Mouse (Mus musculus): ENCODE results near the gene Pomgnt1. TPM values are rescaled to one million over a fixed set of nuclear protein-coding genes. Genes with fewer than 3 reads are reported as not detected.
A peak's percentile ranks its signal among the peaks of the same experiment; 100 is the strongest.

The Pomgnt1 gene
- polyA plus RNA-seq, 1 experiment from 2014 or later, result 35.2 TPM

DNA sequence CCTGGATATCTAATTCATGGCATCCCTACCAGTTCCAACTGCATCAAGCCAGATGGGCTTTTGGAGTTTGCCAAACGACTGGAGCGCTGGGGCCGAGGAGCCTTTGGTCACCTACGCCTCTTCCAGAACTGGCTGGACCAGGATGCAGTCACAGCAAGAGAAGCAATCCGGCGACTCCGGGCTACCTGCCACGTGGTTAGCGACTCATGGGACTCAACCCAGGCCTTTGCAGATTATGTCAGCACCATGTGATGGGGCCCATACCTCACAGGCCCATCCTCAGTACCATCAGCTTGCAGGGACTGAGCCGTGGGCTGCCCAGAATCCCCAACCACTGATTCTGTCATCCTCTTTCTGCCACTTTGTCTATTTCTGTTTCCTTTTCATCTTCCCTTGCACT, 27.3 kb upstream of the Pomgnt1 start:
- no peaks in the 10 kb centered on the region for H3K9me3 ChIP-seq (ENCODE audit: control insufficient read depth, low read length)
- no peaks in the 10 kb centered on the region for H3K27me3 ChIP-seq (replicated peaks; ENCODE audit: control insufficient read depth, insufficient read depth, low read length)
- no peak overlapping the region for H3K4me3 ChIP-seq (ENCODE audit: low read length)
- H3K9ac ChIP-seq (ENCODE audit: low read depth, low read length), result no peak overlapping the region
- WGBS, result 86% methylated on average over 10 of the region's 10 CpGs
- no peaks in the 10 kb centered on the region for H3K4me1 ChIP-seq (ENCODE audit: control insufficient read depth, insufficient read depth, low read length)
- H3K36me3 ChIP-seq (ENCODE audit: control insufficient read depth, insufficient read depth, low read length), result peaks cover 33% of the 10 kb centered on the region
- H3K27ac ChIP-seq (ENCODE audit: low read length), result no peak overlapping the region
- no peak overlapping the region for H3K4me2 ChIP-seq (ENCODE audit: low read depth, low read length)
- ATAC-seq, result no peak

DNA sequence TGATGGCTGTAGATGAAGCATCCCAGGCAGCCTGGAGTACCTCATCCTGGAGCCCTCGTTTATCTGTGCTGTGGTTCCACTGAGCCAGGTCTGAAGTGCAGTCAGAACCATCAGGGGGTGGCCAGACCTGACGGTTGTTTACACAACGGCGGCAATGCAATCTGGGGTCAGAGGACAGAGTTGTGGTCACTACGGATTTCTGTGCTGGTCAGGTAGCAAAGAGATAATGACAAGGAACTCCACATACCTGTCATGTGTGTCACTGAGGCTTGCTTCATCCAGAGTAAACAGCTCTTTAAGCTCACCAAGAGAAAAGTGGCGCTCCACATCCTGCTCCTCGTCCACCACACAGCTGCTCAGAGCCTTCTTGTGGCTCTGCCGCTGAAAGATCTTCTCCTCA, 26.4 kb upstream of the Pomgnt1 start:
- H3K9me3 ChIP-seq (ENCODE audit: control insufficient read depth, low read length), result no peaks in the 10 kb centered on the region
- no peak overlapping the region for H3K4me3 ChIP-seq (ENCODE audit: low read length)
- H3K4me2 ChIP-seq (ENCODE audit: low read depth, low read length), result no peak overlapping the region
- WGBS, result 57% methylated on average over 8 of the region's 8 CpGs
- no peak overlapping the region for H3K9ac ChIP-seq (ENCODE audit: low read depth, low read length)
- no peaks in the 10 kb centered on the region for H3K4me1 ChIP-seq (ENCODE audit: control insufficient read depth, insufficient read depth, low read length)
- H3K27me3 ChIP-seq (replicated peaks; ENCODE audit: control insufficient read depth, insufficient read depth, low read length), result no peaks in the 10 kb centered on the region
- peaks cover 33% of the 10 kb centered on the region for H3K36me3 ChIP-seq (ENCODE audit: control insufficient read depth, insufficient read depth, low read length)
- H3K27ac ChIP-seq (ENCODE audit: low read length), result no peak overlapping the region
- ATAC-seq, result peak; percentile 26; the same call in 1 of the 2 replicates

DNA sequence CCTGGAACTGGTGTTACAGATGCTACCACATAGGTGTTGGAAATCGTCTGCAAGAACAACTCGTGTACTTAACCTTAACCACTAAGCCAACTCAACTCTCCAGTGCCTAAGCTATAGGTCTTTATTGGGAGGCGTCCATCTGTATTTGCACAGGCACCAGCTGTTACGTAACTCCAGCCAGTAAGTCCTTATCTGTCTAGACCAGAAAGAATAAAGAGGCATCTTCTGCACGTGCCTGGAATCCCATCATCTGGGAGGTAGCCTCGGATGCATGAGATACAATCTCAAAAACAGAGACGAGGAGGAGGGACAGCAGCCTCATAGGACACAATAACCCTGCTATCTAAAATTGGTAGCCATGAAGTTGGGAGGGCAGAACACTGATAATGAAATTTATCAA, 22.7 kb upstream of the Pomgnt1 start:
- Histone ChIP-seq H3K4me3 (ENCODE audit: low read length) (no peak overlapping the region), H3K36me3 (ENCODE audit: control insufficient read depth, insufficient read depth, low read length) (peaks cover 28% of the 10 kb centered on the region), H3K4me1 (ENCODE audit: control insufficient read depth, insufficient read depth, low read length) (no peaks in the 10 kb centered on the region), H3K27ac (ENCODE audit: low read length) (no peak overlapping the region), H3K27me3 (replicated peaks; ENCODE audit: control insufficient read depth, insufficient read depth, low read length) (no peaks in the 10 kb centered on the region), H3K4me2 (ENCODE audit: low read depth, low read length) (no peak overlapping the region), H3K9ac (ENCODE audit: low read depth, low read length) (no peak overlapping the region), H3K9me3 (ENCODE audit: control insufficient read depth, low read length) (no peaks in the 10 kb centered on the region)
- WGBS, result 78% methylated on average over 7 of the region's 7 CpGs
- ATAC-seq, result no peak

DNA sequence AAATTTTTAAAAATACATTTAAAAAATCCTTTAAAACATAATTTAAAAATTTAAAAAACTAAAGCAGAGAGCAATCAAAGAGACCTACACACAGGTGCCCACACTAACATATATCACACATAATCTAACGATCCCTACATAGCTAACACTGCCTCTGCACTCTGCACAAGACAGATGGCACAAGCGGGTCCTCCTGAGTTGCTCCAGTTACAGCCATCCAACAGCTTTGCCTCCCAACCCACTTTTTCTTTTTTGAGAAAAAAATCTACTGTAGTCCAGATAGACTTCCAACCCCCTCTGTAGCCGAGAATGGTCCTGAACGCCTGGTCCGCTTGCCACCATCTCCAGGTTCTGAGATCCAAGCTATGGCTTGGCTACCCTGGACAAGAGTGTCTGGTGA, 18.4 kb upstream of the Pomgnt1 start:
- Histone ChIP-seq H3K27ac (ENCODE audit: low read length) (no peak overlapping the region), H3K4me2 (ENCODE audit: low read depth, low read length) (no peak overlapping the region), H3K36me3 (ENCODE audit: control insufficient read depth, insufficient read depth, low read length) (peaks cover 5% of the 10 kb centered on the region; the same call in 1 of the 2 replicates), H3K4me3 (ENCODE audit: low read length) (no peak overlapping the region), H3K27me3 (replicated peaks; ENCODE audit: control insufficient read depth, insufficient read depth, low read length) (no peaks in the 10 kb centered on the region), H3K9ac (ENCODE audit: low read depth, low read length) (no peak overlapping the region), H3K9me3 (ENCODE audit: control insufficient read depth, low read length) (no peaks in the 10 kb centered on the region), H3K4me1 (ENCODE audit: control insufficient read depth, insufficient read depth, low read length) (no peaks in the 10 kb centered on the region)
- WGBS, result 95% methylated on average over 5 of the region's 5 CpGs
- ATAC-seq, result no peak

DNA sequence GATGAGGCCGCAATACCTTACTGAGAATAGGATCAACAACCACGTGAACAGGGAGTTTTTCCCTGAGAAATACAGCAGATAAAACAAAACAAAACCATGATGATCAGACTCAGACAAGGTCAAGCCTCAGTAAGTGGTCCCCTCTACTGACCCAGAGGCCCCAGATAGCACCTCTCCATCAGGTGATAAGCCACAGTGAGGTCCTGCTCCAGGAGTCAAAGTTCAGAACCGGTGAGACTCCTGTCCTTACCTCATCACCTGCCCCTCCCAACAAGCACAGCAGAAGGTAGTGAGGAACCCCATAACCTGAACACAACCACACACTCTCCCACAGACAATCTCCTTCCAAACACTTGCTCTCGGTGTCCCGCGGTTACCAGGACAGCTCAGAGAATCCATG, 12.9 kb upstream of the Pomgnt1 start:
- peak; percentile 77 for ATAC-seq
- H3K9me3 ChIP-seq (ENCODE audit: control insufficient read depth, low read length), result no peaks in the 10 kb centered on the region

DNA sequence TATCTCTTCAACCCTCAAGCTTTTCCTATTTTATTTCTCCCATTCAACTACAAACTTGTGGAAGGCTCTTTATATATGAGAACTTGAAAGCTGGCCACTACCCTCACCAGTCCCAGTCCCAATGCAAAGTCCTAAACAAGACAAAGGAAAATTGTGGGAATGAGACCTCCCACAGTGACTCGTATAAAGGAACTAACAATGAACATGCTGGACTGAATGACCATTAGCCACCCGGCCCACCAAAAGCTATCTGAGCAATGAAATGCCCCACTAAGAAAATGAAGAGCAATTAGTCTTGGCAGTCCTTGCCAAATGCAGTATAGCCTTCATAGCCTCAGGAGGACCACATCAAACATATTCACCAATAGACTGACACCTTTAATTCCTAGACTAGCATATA, 12.2 kb upstream of the Pomgnt1 start:
- no peak for ATAC-seq
- no peak overlapping the region for H3K4me3 ChIP-seq (ENCODE audit: low read length)
- WGBS, result 83% methylated on average over 2 of the region's 2 CpGs
- H3K27ac ChIP-seq (ENCODE audit: low read length), result no peak overlapping the region
- H3K9ac ChIP-seq (ENCODE audit: low read depth, low read length), result no peak overlapping the region
- H3K4me2 ChIP-seq (ENCODE audit: low read depth, low read length), result no peak overlapping the region
- no peaks in the 10 kb centered on the region for H3K27me3 ChIP-seq (replicated peaks; ENCODE audit: control insufficient read depth, insufficient read depth, low read length)
- H3K9me3 ChIP-seq (ENCODE audit: control insufficient read depth, low read length), result no peaks in the 10 kb centered on the region
- 0 out of 2 replicates have a peak, but pooled peaks cover 3% of the 10 kb centered on the region for H3K36me3 ChIP-seq (ENCODE audit: control insufficient read depth, insufficient read depth, low read length)
- no peaks in the 10 kb centered on the region for H3K4me1 ChIP-seq (ENCODE audit: control insufficient read depth, insufficient read depth, low read length)

More for the DNA sequence above, 12.9 kb upstream of the Pomgnt1 start:
- Histone ChIP-seq H3K4me2 (ENCODE audit: low read depth, low read length) (no peak overlapping the region), H3K4me3 (ENCODE audit: low read length) (no peak overlapping the region), H3K36me3 (ENCODE audit: control insufficient read depth, insufficient read depth, low read length) (0 out of 2 replicates have a peak, but pooled peaks cover 3% of the 10 kb centered on the region), H3K27me3 (replicated peaks; ENCODE audit: control insufficient read depth, insufficient read depth, low read length) (no peaks in the 10 kb centered on the region), H3K27ac (ENCODE audit: low read length) (no peak overlapping the region), H3K9ac (ENCODE audit: low read depth, low read length) (no peak overlapping the region), H3K4me1 (ENCODE audit: control insufficient read depth, insufficient read depth, low read length) (no peaks in the 10 kb centered on the region)
- WGBS, result 85% methylated on average over 6 of the region's 6 CpGs

DNA sequence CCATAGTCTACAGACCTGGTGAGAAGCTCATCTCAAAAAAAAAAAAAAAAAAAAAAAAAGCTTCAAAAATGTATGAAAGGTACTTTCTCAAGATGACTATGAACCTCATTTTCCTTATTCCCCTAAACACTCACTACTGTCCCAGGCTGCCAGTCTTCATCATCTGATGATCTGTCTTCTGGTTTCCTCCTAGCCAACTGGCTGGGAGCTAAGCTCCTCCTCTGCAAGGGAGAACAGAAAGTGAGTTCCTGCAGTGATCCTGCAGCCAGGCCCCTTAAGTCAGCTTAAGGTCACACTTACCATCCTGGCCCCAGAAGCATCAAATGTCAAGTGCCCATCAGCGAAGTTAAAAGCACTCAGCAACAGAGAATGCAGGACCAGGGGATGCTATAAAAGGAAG, 878 bp upstream of the Pomgnt1 start:
- H3K27ac ChIP-seq (ENCODE audit: low read length), result no peak overlapping the region
- peak overlapping the region; percentile 66 for H3K9ac ChIP-seq (ENCODE audit: low read depth, low read length)
- peak overlapping the region; percentile 54 for H3K4me3 ChIP-seq (ENCODE audit: low read length)
- no peaks in the 10 kb centered on the region for H3K9me3 ChIP-seq (ENCODE audit: control insufficient read depth, low read length)
- no peaks in the 10 kb centered on the region for H3K36me3 ChIP-seq (ENCODE audit: control insufficient read depth, insufficient read depth, low read length)
- H3K4me1 ChIP-seq (ENCODE audit: control insufficient read depth, insufficient read depth, low read length), result peaks cover 8% of the 10 kb centered on the region; the same call in 1 of the 2 replicates
- no peaks in the 10 kb centered on the region for H3K27me3 ChIP-seq (replicated peaks; ENCODE audit: control insufficient read depth, insufficient read depth, low read length)
- H3K4me2 ChIP-seq (ENCODE audit: low read depth, low read length), result peak overlapping the region; percentile 66
- WGBS, result 0% methylated on average over 1 of the region's 1 CpGs
- ATAC-seq, result no peak

DNA sequence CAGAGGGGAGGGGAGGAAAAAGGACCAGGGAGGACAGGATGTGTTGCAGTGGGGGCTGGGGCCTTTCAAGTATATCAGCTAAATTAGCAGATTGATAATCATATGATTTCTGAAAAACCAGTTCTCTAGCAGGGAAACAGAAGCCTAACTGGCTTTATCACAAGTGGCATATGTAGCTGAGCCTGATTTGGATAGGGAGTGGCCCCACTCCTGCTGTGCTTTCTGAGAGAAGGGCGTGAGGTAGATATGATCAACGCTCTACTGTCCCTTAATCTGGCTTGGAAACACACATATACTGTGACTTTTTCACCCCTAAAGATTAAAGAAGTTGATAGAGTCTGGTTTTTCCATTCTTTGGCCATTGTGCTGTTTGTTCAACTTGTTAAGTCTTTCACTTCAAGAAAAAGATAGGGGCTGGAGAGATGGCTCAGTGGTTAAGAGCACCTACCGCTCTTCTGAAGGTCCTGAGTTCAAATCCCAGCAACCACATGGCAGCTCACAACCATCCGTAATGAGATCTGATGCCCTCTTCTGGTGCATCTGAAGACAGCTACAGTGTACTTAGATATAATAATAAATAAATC, 2.3 kb downstream of the Pomgnt1 start:
- H3K4me3 ChIP-seq (ENCODE audit: low read length), result no peak overlapping the region
- H3K9ac ChIP-seq (ENCODE audit: low read depth, low read length), result no peak overlapping the region
- peaks cover 8% of the 10 kb centered on the region; the same call in 1 of the 2 replicates for H3K4me1 ChIP-seq (ENCODE audit: control insufficient read depth, insufficient read depth, low read length)
- ATAC-seq, result no peak
- H3K4me2 ChIP-seq (ENCODE audit: low read depth, low read length), result no peak overlapping the region
- 79% methylated on average over 4 of the region's 4 CpGs for WGBS
- H3K36me3 ChIP-seq (ENCODE audit: control insufficient read depth, insufficient read depth, low read length), result no peaks in the 10 kb centered on the region
- no peaks in the 10 kb centered on the region for H3K27me3 ChIP-seq (replicated peaks; ENCODE audit: control insufficient read depth, insufficient read depth, low read length)
- no peak overlapping the region for H3K27ac ChIP-seq (ENCODE audit: low read length)
- H3K9me3 ChIP-seq (ENCODE audit: control insufficient read depth, low read length), result no peaks in the 10 kb centered on the region

DNA sequence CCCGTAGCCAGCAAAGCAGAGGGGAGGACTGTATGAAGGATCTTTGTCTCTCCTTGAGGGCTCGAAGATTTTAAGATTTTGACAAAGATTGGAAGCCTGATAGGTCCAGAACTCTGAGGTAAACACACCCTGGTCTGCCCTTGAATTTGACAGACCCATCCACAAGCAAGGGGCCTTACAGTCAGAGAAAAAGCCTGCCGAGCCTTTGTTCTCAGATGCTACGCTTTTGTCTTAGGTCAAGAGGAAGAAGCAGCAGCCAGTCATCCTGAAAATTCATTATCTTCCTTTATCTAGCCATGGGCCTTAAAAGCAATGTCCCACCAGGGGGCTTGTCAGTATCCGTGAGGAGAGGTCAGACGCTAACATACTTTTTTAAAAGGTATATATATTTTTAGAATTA, 4.3 kb downstream of the Pomgnt1 start:
- Histone ChIP-seq H3K4me3 (ENCODE audit: low read length) (no peak overlapping the region), H3K4me1 (ENCODE audit: control insufficient read depth, insufficient read depth, low read length) (peaks cover 6% of the 10 kb centered on the region; the same call in 1 of the 2 replicates), H3K36me3 (ENCODE audit: control insufficient read depth, insufficient read depth, low read length) (no peaks in the 10 kb centered on the region), H3K9me3 (ENCODE audit: control insufficient read depth, low read length) (no peaks in the 10 kb centered on the region), H3K27me3 (replicated peaks; ENCODE audit: control insufficient read depth, insufficient read depth, low read length) (no peaks in the 10 kb centered on the region), H3K4me2 (ENCODE audit: low read depth, low read length) (no peak overlapping the region), H3K27ac (ENCODE audit: low read length) (no peak overlapping the region), H3K9ac (ENCODE audit: low read depth, low read length) (no peak overlapping the region)
- WGBS, result 75% methylated on average over 6 of the region's 6 CpGs
- ATAC-seq, result no peak

DNA sequence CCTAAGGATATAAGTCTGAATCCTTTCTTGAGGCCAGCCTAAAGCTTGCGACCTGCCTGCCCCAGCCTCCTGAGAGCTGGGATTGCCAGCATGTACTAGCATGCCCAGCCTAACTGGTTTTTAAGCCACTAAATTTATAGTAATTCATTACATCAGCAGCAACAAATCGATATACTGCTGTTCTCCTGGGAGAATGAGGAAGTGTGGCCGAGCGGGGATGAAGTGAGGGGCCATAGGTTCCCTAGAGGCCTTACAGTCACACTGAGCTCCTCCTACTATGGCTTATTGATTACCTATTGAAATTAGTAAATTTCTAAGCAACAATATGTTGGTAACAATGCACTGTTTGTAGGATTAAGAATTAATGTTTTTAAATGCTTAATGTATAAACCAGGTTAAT, 9.5 kb downstream of the Pomgnt1 start:
- H3K27ac ChIP-seq (ENCODE audit: low read length), result no peak overlapping the region
- 74% methylated on average over 4 of the region's 4 CpGs for WGBS
- no peak for ATAC-seq

More for the DNA sequence above, 9.5 kb downstream of the Pomgnt1 start:
- Histone ChIP-seq H3K27me3 (replicated peaks; ENCODE audit: control insufficient read depth, insufficient read depth, low read length) (no peaks in the 10 kb centered on the region), H3K4me3 (ENCODE audit: low read length) (no peak overlapping the region), H3K4me1 (ENCODE audit: control insufficient read depth, insufficient read depth, low read length) (peaks cover 9% of the 10 kb centered on the region; the same call in 1 of the 2 replicates), H3K9me3 (ENCODE audit: control insufficient read depth, low read length) (no peaks in the 10 kb centered on the region), H3K36me3 (ENCODE audit: control insufficient read depth, insufficient read depth, low read length) (no peaks in the 10 kb centered on the region), H3K4me2 (ENCODE audit: low read depth, low read length) (no peak overlapping the region), H3K9ac (ENCODE audit: low read depth, low read length) (no peak overlapping the region)

Data from intestine, embryonic 16.5 days (tissue).